Mouse (Mus musculus): ENCODE measurements at regions not wholly inside any gene's neighbourhood (a gene's known extent, or its start where the extent isn't known, plus 50 kb on each side); places are given as distances from the start of the nearest gene placed in this dataset.

GRCm38 (mm10) chr5:4664488-4664887 is 93.3 kb downstream of the Fzd1 start:
- no peak for TF ChIP-seq GATA1 (IDR thresholded peaks at IDR 0.05; ENCODE audit: borderline replicate concordance, low read length)
- TF ChIP-seq FLI1 (IDR thresholded peaks at IDR 0.05; ENCODE audit: low read length), result no peak
